Mouse (Mus musculus) kidney, embryonic 16.5 days (tissue): ENCODE data around the gene Tbcc. TPM values are rescaled to one million over a fixed set of nuclear protein-coding genes. Genes with fewer than 3 reads are reported as not detected.

Experiments used
- ATAC-seq: fragments of 200-750 bp; cut with Nextera tagmentation; 2 replicates; pipeline ENCODE4 v1.8.0; 2017; ENCODE audit warnings: moderate TSS enrichment; ENCODE audit not compliant: low FRiP score, low TSS enrichment
- H3K27ac ChIP-seq: fragments of 300-500 bp; sonication (generic); 2 replicates; pipeline ENCODE4 v1.5.1; 2014; ENCODE audit warnings: low read length
- H3K27me3 ChIP-seq: fragments of 300-500 bp; sonication (generic); 2 replicates; pipeline ENCODE4 v1.6.1; 2014; ENCODE audit warnings: low read length, control low read depth, mixed read lengths; ENCODE audit not compliant: insufficient read depth
- H3K36me3 ChIP-seq: fragments of 300-500 bp; sonication (generic); 2 replicates; pipeline ENCODE4 v1.6.1; 2014; ENCODE audit warnings: low read length, control low read depth, mixed read lengths; ENCODE audit not compliant: insufficient read depth
- H3K4me1 ChIP-seq: fragments of 300-500 bp; sonication (generic); 2 replicates; pipeline ENCODE4 v1.6.1; 2014; ENCODE audit warnings: low read length, control low read depth, mixed read lengths; ENCODE audit not compliant: insufficient read depth
- H3K4me2 ChIP-seq: fragments of 300-500 bp; sonication (generic); replicated peaks from 2 replicates; pipeline ENCODE4 v1.6.1; 2014; ENCODE audit warnings: low read depth, low read length
- H3K4me3 ChIP-seq: fragments of 300-500 bp; sonication (generic); 2 replicates; pipeline ENCODE4 v1.5.1; 2014; ENCODE audit warnings: mild to moderate bottlenecking, low read length
- H3K9ac ChIP-seq: fragments of 300-500 bp; sonication (generic); replicated peaks from 2 replicates; pipeline ENCODE4 v1.6.1; 2014; ENCODE audit warnings: low read length
- H3K9me3 ChIP-seq: fragments of 300-500 bp; sonication (generic); 2 replicates; pipeline ENCODE4 v1.6.1; 2016; ENCODE audit warnings: low read length, control low read depth
- WGBS: fragments of 180-500 bp; shearing (Covaris S2); extraction: QIAGEN DNeasy Blood & Tissue Kit; methylation state at CpG from one replicate; pipeline ENCODE4 v1.1.7; 2014; 5-methylcytosine and 5-hydroxymethylcytosine counted together
- polyA plus RNA-seq: library from polyadenylated mRNA; unstranded; fragments of >200 nt; fragmentation: Nextera tagmentation; extraction: Ambion mirVana; gene quantifications from 2 replicates; pipeline ENCODE4 v1.2.1, GENCODE M21; 2015

Tbcc gene
- polyA plus RNA-seq, 1 experiment from 2014 or later, result 54.7 TPM

DNA sequence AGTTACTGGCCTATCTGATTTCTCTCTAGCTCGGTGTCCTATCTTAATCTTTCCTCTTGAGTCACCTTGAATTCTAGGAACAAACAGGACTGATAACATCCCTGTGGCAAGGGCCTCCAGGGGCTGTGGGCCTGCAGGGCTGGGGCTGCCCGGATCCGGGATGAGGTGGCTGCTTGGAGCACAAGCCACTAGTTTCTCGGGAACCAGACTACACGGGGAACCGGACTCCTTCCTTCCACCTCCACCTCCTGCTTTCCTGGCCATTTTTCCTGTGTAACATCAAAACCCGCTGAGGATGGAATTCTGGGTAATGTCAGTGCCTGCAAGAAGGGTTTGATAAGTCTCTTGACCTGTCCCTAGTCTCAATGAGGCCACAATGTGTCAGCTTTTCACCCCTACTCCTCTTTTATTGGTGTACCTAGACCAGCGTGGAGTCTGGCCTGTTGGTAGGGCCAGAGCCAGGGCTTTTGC lies 35.8 kb upstream of the Tbcc start:
- Histone ChIP-seq H3K9ac (peak overlapping the region; percentile 100), H3K9me3 (no peaks in the 10 kb centered on the region), H3K4me2 (peak overlapping the region; percentile 79), H3K4me1 (peaks cover 35% of the 10 kb centered on the region), H3K4me3 (peak overlapping the region; percentile 96), H3K27ac (peak overlapping the region; percentile 100), H3K36me3 (no peaks in the 10 kb centered on the region), H3K27me3 (no peaks in the 10 kb centered on the region)
- WGBS, result 62% methylated on average over 8 of the region's 8 CpGs
- no peak for ATAC-seq

- no peaks in the 10 kb centered on the region for H3K9me3 ChIP-seq
- H3K36me3 ChIP-seq, result no peaks in the 10 kb centered on the region
- H3K27me3 ChIP-seq, result no peaks in the 10 kb centered on the region
- no peak for ATAC-seq
- 47% methylated on average over 15 of the region's 15 CpGs for WGBS
- H3K9ac ChIP-seq, result peak overlapping the region; percentile 100
- peak overlapping the region; percentile 79 for H3K4me2 ChIP-seq
- peaks cover 35% of the 10 kb centered on the region for H3K4me1 ChIP-seq
- peak overlapping the region; percentile 96 for H3K4me3 ChIP-seq
- peak overlapping the region; percentile 100 for H3K27ac ChIP-seq
Measured at GRCm38 (mm10) chr17:46855328-46856106, 35.0 kb upstream of the Tbcc start.

- peaks cover 35% of the 10 kb centered on the region for H3K4me1 ChIP-seq
- no peaks in the 10 kb centered on the region for H3K27me3 ChIP-seq
- H3K4me3 ChIP-seq, result peak overlapping the region; percentile 96
- H3K36me3 ChIP-seq, result no peaks in the 10 kb centered on the region
- no peaks in the 10 kb centered on the region for H3K9me3 ChIP-seq
- peak overlapping the region; percentile 100 for H3K27ac ChIP-seq
- H3K4me2 ChIP-seq, result peak overlapping the region; percentile 79
- no peak for ATAC-seq
- 6% methylated on average over 4 of the region's 4 CpGs for WGBS
- H3K9ac ChIP-seq, result peak overlapping the region; percentile 100
Measured at GRCm38 (mm10) chr17:46856107-46856388, 34.4 kb upstream of the Tbcc start.

- peak overlapping the region; percentile 100 for H3K27ac ChIP-seq
- H3K9ac ChIP-seq, result peak overlapping the region; percentile 100
- H3K9me3 ChIP-seq, result no peaks in the 10 kb centered on the region
- H3K4me3 ChIP-seq, result peak overlapping the region; percentile 96
- WGBS, result under 1% methylated on average over 87 of the region's 87 CpGs
- H3K27me3 ChIP-seq, result no peaks in the 10 kb centered on the region
- no peaks in the 10 kb centered on the region for H3K36me3 ChIP-seq
- ATAC-seq, result peak; percentile 44
- peaks cover 35% of the 10 kb centered on the region for H3K4me1 ChIP-seq
- H3K4me2 ChIP-seq, result peak overlapping the region; percentile 79
Measured at GRCm38 (mm10) chr17:46856471-46857360, 33.8 kb upstream of the Tbcc start.

DNA sequence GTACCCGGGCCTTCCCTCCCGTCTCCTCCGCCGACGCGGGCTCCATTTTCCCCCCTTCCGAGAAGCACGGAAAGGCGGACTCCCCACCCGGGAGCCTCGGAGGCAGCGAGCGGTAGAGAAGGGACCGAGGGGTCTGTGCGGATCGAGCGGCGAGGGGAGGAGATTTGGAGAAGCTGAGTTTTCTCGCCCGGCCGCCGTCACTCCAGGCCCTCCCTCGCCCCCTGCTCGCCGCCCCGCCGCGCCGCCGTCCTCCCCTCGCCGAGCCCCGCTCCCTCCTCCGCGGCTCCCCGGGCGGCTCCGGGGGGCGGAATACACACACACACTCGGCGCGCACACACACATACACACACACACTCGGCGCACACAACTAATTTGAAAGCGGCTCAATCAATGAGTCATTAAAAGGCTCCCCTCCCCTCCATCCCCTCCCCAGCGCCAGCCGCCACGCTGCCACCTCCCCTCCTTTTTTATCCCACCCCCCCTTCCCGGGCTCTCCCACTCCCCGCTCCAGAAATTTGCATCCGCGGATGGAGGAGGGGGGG lies 33.1 kb upstream of the Tbcc start:
- H3K27ac ChIP-seq, result peak overlapping the region; percentile 100
- peak overlapping the region; percentile 100 for H3K9ac ChIP-seq
- H3K9me3 ChIP-seq, result no peaks in the 10 kb centered on the region
- H3K4me1 ChIP-seq, result peaks cover 35% of the 10 kb centered on the region
- peak overlapping the region; percentile 57 for H3K4me2 ChIP-seq
- no peaks in the 10 kb centered on the region for H3K36me3 ChIP-seq
- ATAC-seq, result peak; percentile 76
- WGBS, result under 1% methylated on average over 30 of the region's 52 CpGs
- H3K27me3 ChIP-seq, result no peaks in the 10 kb centered on the region
- peak overlapping the region; percentile 96 for H3K4me3 ChIP-seq

GRCm38 (mm10) chr17:46857903-46858748 lies 32.4 kb upstream of the Tbcc start, which contains the start of gene Bicral:
Gene Bicral (minus strand): TSS chr17:46858482.
- Histone ChIP-seq H3K9me3 (no peaks in the 10 kb centered on the region), H3K4me3 (peak within 1 kb of the TSS; percentile 96), H3K36me3 (no peaks in the 10 kb centered on the region), H3K4me1 (peaks cover 28% of the 10 kb centered on the region), H3K9ac (peak within 1 kb of the TSS; percentile 100), H3K27me3 (no peaks in the 10 kb centered on the region), H3K27ac (peak within 1 kb of the TSS; percentile 100), H3K4me2 (peak within 1 kb of the TSS; percentile 57)
- under 1% methylated on average over 52 of the region's 65 CpGs for WGBS
- peak; percentile 73 for ATAC-seq

DNA sequence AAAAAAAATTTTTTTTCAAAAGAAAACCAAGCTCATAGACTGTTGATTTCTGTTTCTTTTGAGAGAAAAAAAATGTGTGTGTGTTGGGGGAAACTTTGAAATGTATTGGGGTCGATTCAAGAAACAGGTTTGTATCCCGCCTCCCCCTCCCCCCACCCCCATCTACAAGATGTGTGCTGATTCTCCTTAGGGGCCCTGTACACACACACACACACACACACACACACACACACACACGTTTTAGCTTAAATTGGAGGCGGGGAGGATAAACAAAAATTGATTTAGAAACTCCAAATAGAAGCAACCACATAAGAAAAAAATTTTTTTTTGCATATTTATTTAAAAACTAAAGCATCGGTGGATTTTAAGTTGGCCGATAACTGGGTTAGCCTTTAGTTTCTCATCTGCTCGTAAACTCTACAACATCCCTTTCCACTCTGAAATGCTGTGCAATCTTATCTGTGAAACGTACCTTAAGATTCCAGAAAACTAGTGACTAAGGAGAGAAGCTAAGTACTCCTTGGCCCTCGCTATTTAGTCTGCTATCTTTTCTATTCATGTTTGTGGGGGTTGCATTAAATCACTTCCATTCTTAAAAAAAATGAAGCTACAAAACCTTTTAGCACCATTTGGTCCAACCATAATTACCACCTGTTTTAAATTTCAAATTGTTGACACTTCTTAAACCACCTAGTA lies 31.6 kb upstream of the Tbcc start:
- peak overlapping the region; percentile 57 for H3K4me2 ChIP-seq
- no peak for ATAC-seq
- 15% methylated on average over 9 of the region's 9 CpGs for WGBS
- peak overlapping the region; percentile 100 for H3K9ac ChIP-seq
- peak overlapping the region; percentile 100 for H3K27ac ChIP-seq
- no peaks in the 10 kb centered on the region; the same call in 1 of the 2 replicates for H3K9me3 ChIP-seq
- H3K27me3 ChIP-seq, result no peaks in the 10 kb centered on the region
- H3K36me3 ChIP-seq, result no peaks in the 10 kb centered on the region
- H3K4me1 ChIP-seq, result peaks cover 21% of the 10 kb centered on the region
- peak overlapping the region; percentile 96 for H3K4me3 ChIP-seq

- ATAC-seq, result no peak
- no peaks in the 10 kb centered on the region; the same call in 1 of the 2 replicates for H3K9me3 ChIP-seq
- no peak overlapping the region for H3K27ac ChIP-seq
- peaks cover 9% of the 10 kb centered on the region for H3K4me1 ChIP-seq
- no peak overlapping the region for H3K4me3 ChIP-seq
- H3K4me2 ChIP-seq, result no peak overlapping the region
- H3K27me3 ChIP-seq, result no peaks in the 10 kb centered on the region
- H3K36me3 ChIP-seq, result no peaks in the 10 kb centered on the region
- H3K9ac ChIP-seq, result no peak overlapping the region
- WGBS, result 89% methylated on average over 4 of the region's 4 CpGs
Measured at GRCm38 (mm10) chr17:46860120-46860519, 30.4 kb upstream of the Tbcc start.
